Mouse (Mus musculus) stomach, adult 2 months (tissue): ENCODE measurements around the gene Egr2. TPM values are rescaled to one million over a fixed set of nuclear protein-coding genes. Genes with fewer than 3 reads are reported as not detected.

Source experiments
- polyA plus RNA-seq: library from polyadenylated mRNA; depleted of rRNA; stranded (reverse); fragments of >200 nt; gene quantifications from 2 replicates; pipeline ENCODE4 v1.2.3, GENCODE M21; 2012; rRNA removed

Egr2 gene
- 1.0 and 1.3 TPM in 2 replicates for polyA plus RNA-seq

DNA sequence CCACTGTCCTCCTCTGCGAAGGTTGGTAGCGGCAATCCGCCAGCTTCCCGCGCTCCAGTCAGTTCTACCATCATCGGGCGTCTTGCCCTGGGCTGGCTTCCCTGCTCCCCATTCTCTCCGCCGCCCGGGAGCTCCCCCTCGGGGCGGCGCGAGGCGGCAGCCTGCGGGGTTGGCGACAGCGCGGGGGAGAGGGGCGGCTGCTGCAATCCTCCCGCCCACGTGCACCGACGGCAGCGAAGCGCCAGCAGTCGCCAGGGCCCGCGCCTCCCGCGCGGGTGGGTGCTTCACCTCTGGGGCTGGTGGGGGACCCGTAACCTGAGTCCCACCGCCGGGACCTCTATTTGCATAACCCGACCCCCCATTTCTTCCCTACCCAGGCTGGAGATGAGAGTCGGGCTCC is at the start of gene Egr2:
Egr2 (plus strand) TSS at position 220 of the 400 bp plus-strand sequence.

DNA sequence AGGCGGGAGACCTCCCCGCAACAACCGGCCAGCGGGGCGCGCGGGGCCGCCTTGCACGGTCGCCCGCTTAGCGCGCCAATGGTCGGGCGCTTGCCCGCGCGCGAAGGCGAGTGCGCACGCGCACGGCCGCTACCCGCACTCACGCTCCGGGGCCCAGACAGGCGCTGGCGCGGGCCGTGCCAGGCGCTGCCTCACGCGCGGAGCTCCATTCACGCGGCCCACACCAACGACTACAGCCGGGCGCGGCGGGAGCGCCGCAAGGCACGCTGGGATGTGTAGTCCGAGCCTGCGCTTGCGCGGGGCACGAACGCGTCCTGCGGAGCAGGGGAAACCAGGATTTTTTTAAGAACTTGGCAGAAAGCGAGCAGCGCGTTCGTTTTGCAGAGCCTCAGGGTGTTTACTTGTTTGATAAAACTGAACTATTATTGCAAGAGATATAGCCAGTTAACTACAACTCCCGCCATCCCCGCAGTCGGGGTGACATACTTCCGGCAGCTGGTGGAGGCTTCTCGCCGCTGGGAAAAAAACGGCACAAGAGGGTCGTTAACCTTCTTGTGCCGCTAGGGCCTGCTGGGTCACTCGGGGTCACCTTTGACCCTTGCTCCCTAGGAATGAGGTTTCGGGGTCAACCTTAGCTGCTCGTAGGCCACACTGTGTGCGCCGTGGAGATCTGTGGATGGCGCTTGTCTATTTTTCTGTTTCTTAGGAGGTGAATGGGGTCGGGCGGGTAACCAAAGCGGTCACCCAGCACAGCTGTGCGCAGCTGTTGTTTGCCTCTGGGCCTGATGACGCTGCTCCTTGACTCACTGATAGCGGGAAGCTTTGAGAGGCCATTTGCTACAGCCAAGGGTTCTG is 13.8 kb downstream of the Egr2 start, which contains the start of gene Ado:
Ado (minus strand) TSS at position 79 of the 855 bp plus-strand sequence.

Other genes starting within 250 kb of the Egr2 start
- gene Ado, start 13.5 kb downstream of the Egr2 start, polyA plus RNA-seq = 9.0 and 14.9 TPM in 2 replicates